Mouse (Mus musculus) heart, embryonic 16.5 days (tissue): Measurements from ENCODE around the gene Mboat1. TPM values are rescaled to one million over a fixed set of nuclear protein-coding genes. Genes with fewer than 3 reads are reported as not detected.

Experiments used
- ATAC-seq: fragments of 200-750 bp; cut with Nextera tagmentation; replicated peaks from 2 replicates; pipeline ENCODE4 v1.8.0; 2017; ENCODE audit warnings: moderate number of reproducible peaks; ENCODE audit not compliant: insufficient read depth, low FRiP score; ENCODE audit errors: extremely low read depth
- H3K27ac ChIP-seq: fragments of 300-500 bp; sonication (generic); 2 replicates; pipeline ENCODE4 v1.5.1; 2014; ENCODE audit warnings: mild to moderate bottlenecking, low read length, control low read depth, moderate library complexity
- H3K27me3 ChIP-seq: fragments of 300-500 bp; sonication (generic); 2 replicates; pipeline ENCODE4 v1.6.1; 2014; ENCODE audit warnings: low read length, mixed read lengths; ENCODE audit not compliant: control insufficient read depth, insufficient read depth
- H3K36me3 ChIP-seq: fragments of 300-500 bp; sonication (generic); 2 replicates; pipeline ENCODE4 v1.6.1; 2014; ENCODE audit not compliant: control insufficient read depth, insufficient read depth
- H3K4me1 ChIP-seq: fragments of 300-500 bp; sonication (generic); 2 replicates; pipeline ENCODE4 v1.6.1; 2014; ENCODE audit warnings: low read length, mixed read lengths; ENCODE audit not compliant: control insufficient read depth, insufficient read depth
- H3K4me2 ChIP-seq: fragments of 300-500 bp; sonication (generic); 2 replicates; pipeline ENCODE4 v1.6.1; 2014; ENCODE audit warnings: low read depth, mild to moderate bottlenecking, control low read depth, low read length
- H3K4me3 ChIP-seq: fragments of 300-500 bp; sonication (generic); 2 replicates; pipeline ENCODE4 v1.5.1; 2014; ENCODE audit warnings: mild to moderate bottlenecking, control low read depth, low read length
- H3K9ac ChIP-seq: fragments of 300-500 bp; sonication (generic); 2 replicates; pipeline ENCODE4 v1.6.1; 2014; ENCODE audit warnings: low read length, control low read depth
- H3K9me3 ChIP-seq: fragments of 300-500 bp; sonication (generic); replicated peaks from 2 replicates; pipeline ENCODE4 v1.6.1; 2016; ENCODE audit warnings: low read length; ENCODE audit not compliant: control insufficient read depth
- WGBS: fragments of 180-500 bp; shearing (Covaris S2); extraction: QIAGEN DNeasy Blood & Tissue Kit; methylation state at CpG from one replicate; pipeline ENCODE4 v1.1.7; 2014; 5-methylcytosine and 5-hydroxymethylcytosine counted together
- polyA plus RNA-seq: library from polyadenylated mRNA; unstranded; fragments of >200 nt; fragmentation: Nextera tagmentation; extraction: Ambion mirVana; gene quantifications from 2 replicates; pipeline ENCODE4 v1.2.1, GENCODE M21; 2015

Gene Mboat1
- polyA plus RNA-seq, 1 experiment from 2014 or later, result 4.1 TPM

- no peak overlapping the region for H3K9ac ChIP-seq
- no peak overlapping the region for H3K4me3 ChIP-seq
- H3K4me2 ChIP-seq, result no peak overlapping the region
- H3K9me3 ChIP-seq, result no peaks in the 10 kb centered on the region
- ATAC-seq, result no peak
- 80% methylated on average over 6 of the region's 6 CpGs for WGBS
- H3K27me3 ChIP-seq, result no peaks in the 10 kb centered on the region
- H3K36me3 ChIP-seq, result no peaks in the 10 kb centered on the region
- no peak overlapping the region for H3K27ac ChIP-seq
- H3K4me1 ChIP-seq, result no peaks in the 10 kb centered on the region
Measured at GRCm38 (mm10) chr13:30170061-30170460, 33.8 kb downstream of the Mboat1 start.

DNA sequence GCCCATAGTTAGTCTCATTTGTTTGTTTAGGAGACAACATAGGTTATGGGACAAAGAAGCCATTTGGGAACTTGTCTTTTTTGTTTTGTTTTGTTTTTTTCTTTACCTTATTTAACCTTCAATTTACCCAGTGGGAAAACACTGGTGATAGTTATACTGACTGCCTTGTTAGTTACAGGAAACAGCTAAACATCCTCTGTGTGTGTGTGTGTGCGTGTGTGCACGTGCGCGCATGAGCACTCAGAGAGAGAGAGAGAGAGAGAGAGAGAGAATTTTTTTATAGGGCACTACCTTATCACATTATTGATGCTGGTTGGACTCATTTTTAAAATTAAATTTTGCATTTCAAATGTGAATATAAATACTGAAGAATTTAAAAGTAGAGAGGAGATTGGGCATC is 38.3 kb downstream of the Mboat1 start:
- Histone ChIP-seq H3K27me3 (no peaks in the 10 kb centered on the region), H3K4me1 (no peaks in the 10 kb centered on the region), H3K27ac (no peak overlapping the region), H3K4me3 (no peak overlapping the region), H3K9ac (no peak overlapping the region), H3K36me3 (no peaks in the 10 kb centered on the region), H3K4me2 (no peak overlapping the region), H3K9me3 (no peaks in the 10 kb centered on the region)
- no peak for ATAC-seq
- 86% methylated on average over 4 of the region's 4 CpGs for WGBS

DNA sequence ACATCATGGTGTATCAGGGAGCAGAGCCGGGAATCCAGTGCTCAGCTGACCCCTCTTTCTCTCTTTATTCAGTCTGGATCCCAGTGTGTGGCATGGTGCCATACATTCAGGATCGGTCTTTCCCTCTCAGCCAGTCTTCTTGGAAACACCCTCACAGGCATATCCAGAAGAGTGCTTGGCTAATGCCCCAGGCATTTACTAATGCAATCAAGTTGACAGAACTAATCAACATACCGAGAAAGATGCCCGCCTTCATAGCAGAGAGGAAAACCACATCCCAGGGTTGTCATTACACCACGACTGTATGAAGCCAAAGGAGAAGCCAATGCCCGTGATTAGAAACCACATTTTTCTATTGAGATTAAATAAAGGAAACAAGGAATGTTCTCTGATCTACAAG is 41.1 kb downstream of the Mboat1 start:
- Histone ChIP-seq H3K9me3 (no peaks in the 10 kb centered on the region), H3K9ac (no peak overlapping the region), H3K27ac (no peak overlapping the region), H3K4me3 (no peak overlapping the region), H3K4me1 (no peaks in the 10 kb centered on the region), H3K4me2 (no peak overlapping the region), H3K27me3 (no peaks in the 10 kb centered on the region), H3K36me3 (no peaks in the 10 kb centered on the region)
- ATAC-seq, result no peak
- WGBS, result 62% methylated on average over 6 of the region's 6 CpGs

GRCm38 (mm10) chr13:30185549-30185948 is 49.3 kb downstream of the Mboat1 start:
- Histone ChIP-seq H3K9me3 (no peaks in the 10 kb centered on the region), H3K27me3 (no peaks in the 10 kb centered on the region), H3K9ac (no peak overlapping the region), H3K4me3 (no peak overlapping the region), H3K36me3 (no peaks in the 10 kb centered on the region), H3K4me2 (no peak overlapping the region), H3K4me1 (no peaks in the 10 kb centered on the region), H3K27ac (no peak overlapping the region)
- 76% methylated on average over 6 of the region's 6 CpGs for WGBS
- ATAC-seq, result no peak

DNA sequence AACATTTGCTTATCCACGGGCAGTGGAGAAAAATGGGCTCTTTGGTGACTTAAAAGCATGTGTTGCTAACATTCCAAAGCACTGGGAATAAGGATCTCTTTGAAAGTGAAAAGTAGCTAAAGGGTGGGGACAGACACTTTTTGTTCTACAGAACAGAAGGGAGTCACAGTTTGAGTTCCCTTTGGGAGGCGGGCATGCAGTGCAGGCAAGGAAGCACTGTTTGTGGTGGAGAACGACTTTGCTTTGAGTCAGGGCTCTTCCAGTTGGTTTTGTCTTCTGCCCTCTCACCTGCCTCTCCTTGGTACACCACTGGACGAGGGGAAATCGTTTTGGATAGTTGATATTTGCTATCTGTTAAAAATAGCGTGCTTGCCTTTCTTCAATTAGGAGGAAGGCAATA is 49.7 kb downstream of the Mboat1 start:
- H3K36me3 ChIP-seq, result no peaks in the 10 kb centered on the region
- no peaks in the 10 kb centered on the region for H3K9me3 ChIP-seq
- no peak for ATAC-seq
- H3K4me3 ChIP-seq, result no peak overlapping the region
- no peak overlapping the region for H3K9ac ChIP-seq
- H3K27ac ChIP-seq, result no peak overlapping the region
- H3K4me1 ChIP-seq, result no peaks in the 10 kb centered on the region
- WGBS, result 53% methylated on average over 6 of the region's 6 CpGs
- H3K4me2 ChIP-seq, result no peak overlapping the region
- no peaks in the 10 kb centered on the region for H3K27me3 ChIP-seq

GRCm38 (mm10) chr13:30186456-30186855 is 50.2 kb downstream of the Mboat1 start:
- WGBS, result 70% methylated on average over 8 of the region's 8 CpGs
- H3K27ac ChIP-seq, result no peak overlapping the region
- no peaks in the 10 kb centered on the region for H3K36me3 ChIP-seq
- no peak for ATAC-seq
- H3K9me3 ChIP-seq, result no peaks in the 10 kb centered on the region
- no peaks in the 10 kb centered on the region for H3K27me3 ChIP-seq
- H3K4me1 ChIP-seq, result no peaks in the 10 kb centered on the region
- H3K9ac ChIP-seq, result no peak overlapping the region
- no peak overlapping the region for H3K4me3 ChIP-seq
- no peak overlapping the region for H3K4me2 ChIP-seq

DNA sequence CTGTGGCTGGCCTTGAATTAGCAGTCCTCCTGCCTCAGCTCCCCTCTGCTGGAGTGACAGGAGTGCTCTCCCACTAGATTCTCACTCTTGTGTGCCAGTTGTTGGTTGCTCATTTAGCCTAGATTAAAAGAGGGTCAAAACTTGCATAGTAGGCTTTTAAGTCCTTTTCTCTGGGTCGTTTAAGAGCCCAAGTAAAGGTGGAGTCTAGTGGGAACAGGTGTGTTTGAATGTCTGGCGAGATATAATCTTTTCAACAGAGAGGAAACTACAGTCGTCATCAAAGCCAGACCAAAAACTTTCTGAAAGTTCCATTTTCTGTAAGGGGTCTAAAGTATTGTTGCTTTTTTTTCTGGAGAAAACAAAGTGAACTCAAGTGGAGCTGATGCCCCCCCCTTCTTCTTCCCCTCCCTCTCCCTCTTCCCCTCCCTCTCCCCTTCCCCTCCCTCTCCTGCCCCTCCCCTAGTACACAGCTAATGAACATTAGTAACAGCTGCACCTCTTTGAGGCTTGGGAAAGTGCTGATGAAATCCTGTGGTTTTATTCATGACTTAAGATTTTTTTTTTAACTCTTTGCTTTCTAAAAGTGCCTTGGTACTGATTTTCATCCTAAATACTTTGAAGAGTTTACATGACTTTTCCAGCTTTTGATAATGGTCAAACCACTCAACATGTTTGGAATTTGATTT is 55.9 kb downstream of the Mboat1 start:
- Histone ChIP-seq H3K36me3 (no peaks in the 10 kb centered on the region), H3K4me2 (no peak overlapping the region), H3K9ac (no peak overlapping the region), H3K27me3 (no peaks in the 10 kb centered on the region), H3K27ac (no peak overlapping the region), H3K9me3 (no peaks in the 10 kb centered on the region), H3K4me1 (no peaks in the 10 kb centered on the region), H3K4me3 (no peak overlapping the region)
- ATAC-seq, result peak; percentile 37; the same call in 1 of the 2 replicates
- whole genome bisulfite sequencing, result 64% methylated on average over 3 of the region's 3 CpGs

GRCm38 (mm10) chr13:30193363-30193762 is 57.1 kb downstream of the Mboat1 start:
- H3K4me3 ChIP-seq, result no peak overlapping the region
- no peaks in the 10 kb centered on the region for H3K4me1 ChIP-seq
- no peak overlapping the region for H3K9ac ChIP-seq
- H3K9me3 ChIP-seq, result no peaks in the 10 kb centered on the region
- H3K27ac ChIP-seq, result no peak overlapping the region
- 58% methylated on average over 4 of the region's 4 CpGs for WGBS
- no peak for ATAC-seq
- H3K36me3 ChIP-seq, result no peaks in the 10 kb centered on the region
- H3K27me3 ChIP-seq, result no peaks in the 10 kb centered on the region
- no peak overlapping the region for H3K4me2 ChIP-seq

GRCm38 (mm10) chr13:30194834-30195233 is 58.5 kb downstream of the Mboat1 start:
- no peak overlapping the region for H3K27ac ChIP-seq
- H3K36me3 ChIP-seq, result no peaks in the 10 kb centered on the region
- WGBS, result 64% methylated on average over 3 of the region's 3 CpGs
- H3K27me3 ChIP-seq, result no peaks in the 10 kb centered on the region
- H3K4me1 ChIP-seq, result no peaks in the 10 kb centered on the region
- H3K4me3 ChIP-seq, result no peak overlapping the region
- H3K9ac ChIP-seq, result no peak overlapping the region
- no peak overlapping the region for H3K4me2 ChIP-seq
- ATAC-seq, result no peak
- no peaks in the 10 kb centered on the region for H3K9me3 ChIP-seq
